Mouse (Mus musculus) urinary bladder, adult 2 months (tissue): ENCODE results near the gene Ifi214. TPM values are rescaled to one million over a fixed set of nuclear protein-coding genes. Genes with fewer than 3 reads are reported as not detected.
"Not testable (repeated sequence)": the region's sequence is repeated elsewhere in the genome, so short reads cannot be mapped to it uniquely, and the experiment has no call there.

Experiments used
- DNase-seq: peaks from one replicate; pipeline ENCODE4 v3.0.0; 2022; ENCODE audit warnings: low spot score
- polyA plus RNA-seq: library from polyadenylated mRNA; depleted of rRNA; stranded (reverse); fragments of >200 nt; gene quantifications from 2 replicates; pipeline ENCODE4 v1.2.3, GENCODE M21; 2012; rRNA removed

Ifi214 gene
- polyA plus RNA-seq, result 0.06 and 0.16 TPM in 2 replicates

DNA sequence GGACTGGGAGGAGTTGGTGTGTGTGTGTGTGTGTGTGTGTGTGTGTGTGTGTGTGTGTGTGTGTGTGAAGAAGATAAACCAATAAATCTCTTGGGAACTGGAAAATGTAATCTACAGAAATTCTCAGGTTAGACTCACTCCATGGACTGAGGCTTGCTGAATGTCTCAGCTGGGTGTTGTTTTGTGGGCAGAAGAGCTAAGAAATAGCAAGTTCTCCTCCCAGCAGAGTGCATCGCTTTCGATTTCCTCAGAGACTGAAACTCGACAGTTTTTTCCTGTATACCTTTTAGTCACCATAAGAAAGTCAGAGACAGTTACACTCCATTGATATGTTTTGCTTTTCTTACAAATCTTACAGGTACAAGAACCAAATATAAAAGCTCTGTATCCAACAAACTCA lies at the start of gene Ifi214:
TSS of gene Ifi214 (minus strand) at position 167 of the 400 bp plus-strand sequence.
- DNase-seq, result not testable (repeated sequence)

DNA sequence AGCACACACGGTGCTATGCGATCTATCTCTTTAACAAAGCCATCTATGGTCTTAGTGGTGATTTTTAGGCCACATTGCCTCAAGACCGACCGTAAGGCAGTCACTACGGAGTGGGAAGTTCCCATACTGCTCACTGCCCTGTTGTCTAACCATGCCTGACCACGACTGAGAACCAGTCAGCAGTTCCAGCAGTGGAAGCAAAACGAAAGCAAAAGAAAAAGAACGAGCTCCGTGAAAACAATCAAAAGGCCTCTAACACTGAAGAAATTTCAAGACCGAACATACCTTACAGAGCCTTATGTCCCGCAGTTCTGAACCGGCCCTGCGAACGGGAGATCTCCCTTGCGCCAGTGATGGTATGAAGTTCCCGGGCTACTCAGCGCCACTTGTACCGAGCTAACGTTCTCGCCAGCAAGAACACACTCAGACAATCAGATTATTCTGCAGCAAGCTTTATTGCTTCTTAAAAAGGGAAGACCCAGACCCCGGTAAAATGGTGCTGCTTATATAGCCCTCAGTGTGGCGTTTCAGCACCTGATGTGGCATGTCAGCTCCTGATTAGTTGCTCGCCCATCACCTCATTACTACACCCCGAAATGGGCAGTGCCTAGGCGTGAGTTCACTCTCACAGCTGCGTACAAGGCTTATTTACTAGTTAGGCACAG lies 44.3 kb upstream of the Ifi214 start:
- DNase-seq, result no peak

DNA sequence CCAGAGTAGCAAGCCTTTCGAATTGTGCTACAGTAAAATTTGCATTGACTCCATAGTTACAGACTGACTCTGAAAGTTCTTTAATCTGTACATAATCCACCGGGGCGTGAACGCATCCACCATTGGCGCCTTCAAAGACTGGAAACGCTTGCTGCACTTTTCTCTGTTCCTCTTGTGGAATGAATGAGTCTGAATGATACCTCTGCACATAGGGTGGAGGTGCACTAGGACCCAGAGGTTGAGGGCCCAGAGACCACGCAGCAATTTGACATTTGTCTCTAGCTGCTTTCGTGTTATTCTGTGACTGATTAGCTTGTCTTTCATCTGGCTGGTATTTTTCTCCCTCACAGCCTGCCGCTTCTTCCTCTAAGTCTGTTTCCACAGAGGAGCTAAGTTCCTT lies 43.3 kb upstream of the Ifi214 start:
- DNase-seq, result no peak

DNA sequence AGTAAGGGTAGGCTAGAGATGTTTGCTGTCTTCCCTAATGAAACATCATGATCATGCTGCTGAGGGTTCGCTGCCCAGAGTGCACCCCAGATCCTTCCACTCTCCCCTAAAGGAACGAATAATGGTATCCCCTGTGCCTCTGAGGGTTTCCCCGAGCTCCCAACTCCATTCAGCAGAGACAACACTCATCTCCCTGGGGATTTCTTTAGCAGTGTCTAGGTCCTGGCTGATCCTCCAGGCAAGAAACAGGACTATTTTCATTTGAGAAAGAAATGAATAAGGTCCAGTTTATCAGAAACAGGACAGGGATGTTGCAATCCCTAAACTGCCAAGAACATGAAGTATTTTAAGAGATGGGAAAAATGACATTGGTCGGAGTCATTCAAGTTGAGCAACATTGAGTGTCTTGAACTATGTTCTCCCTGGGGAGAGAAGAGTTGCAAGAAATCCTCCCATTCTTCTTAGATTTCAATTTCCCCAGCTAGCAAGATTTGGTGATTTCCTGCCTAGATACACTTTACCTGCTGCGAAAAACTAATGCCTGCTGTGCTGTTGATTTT lies 14.8 kb upstream of the Ifi214 start:
- DNase-seq, result not testable (repeated sequence)

DNA sequence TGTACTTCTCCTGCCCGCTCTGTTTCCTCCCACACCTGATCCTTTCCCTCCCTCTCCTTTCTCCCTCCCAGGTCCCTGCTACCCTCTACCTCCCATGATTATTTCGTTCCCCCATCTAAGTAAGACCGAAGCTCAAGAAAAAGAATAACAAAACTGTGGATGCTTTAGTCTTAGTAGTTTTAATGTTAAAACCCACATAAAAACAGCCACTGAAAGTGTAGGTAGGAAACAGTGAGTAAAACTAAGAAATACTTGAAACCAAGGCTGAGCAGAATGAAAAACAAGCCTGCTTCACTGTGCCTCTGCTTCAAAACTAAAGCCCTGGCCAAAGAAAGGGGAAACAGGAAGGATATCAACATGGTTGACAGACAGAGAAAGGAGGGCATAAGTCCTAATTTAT lies 13.0 kb upstream of the Ifi214 start:
- DNase-seq, result not testable (repeated sequence)

DNA sequence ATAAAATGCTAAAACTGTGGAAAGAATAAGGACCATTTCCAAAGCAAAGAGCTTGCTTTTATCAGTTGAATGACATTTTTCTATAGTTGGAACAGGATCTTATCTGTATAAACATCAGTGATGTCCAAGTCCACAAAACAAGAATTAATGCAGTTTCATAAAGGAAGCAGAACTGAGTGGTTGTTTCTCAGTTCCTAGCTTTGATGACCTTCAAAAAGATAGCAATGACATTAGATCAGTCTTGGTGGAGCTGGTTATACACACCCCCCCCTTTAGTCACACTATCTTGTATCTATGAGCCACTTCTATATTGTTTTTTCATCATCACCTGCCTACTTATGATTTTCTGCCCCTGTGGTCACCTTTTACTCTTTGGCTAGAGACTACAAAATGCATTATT lies 14.3 kb downstream of the Ifi214 start:
- no peak for DNase-seq

DNA sequence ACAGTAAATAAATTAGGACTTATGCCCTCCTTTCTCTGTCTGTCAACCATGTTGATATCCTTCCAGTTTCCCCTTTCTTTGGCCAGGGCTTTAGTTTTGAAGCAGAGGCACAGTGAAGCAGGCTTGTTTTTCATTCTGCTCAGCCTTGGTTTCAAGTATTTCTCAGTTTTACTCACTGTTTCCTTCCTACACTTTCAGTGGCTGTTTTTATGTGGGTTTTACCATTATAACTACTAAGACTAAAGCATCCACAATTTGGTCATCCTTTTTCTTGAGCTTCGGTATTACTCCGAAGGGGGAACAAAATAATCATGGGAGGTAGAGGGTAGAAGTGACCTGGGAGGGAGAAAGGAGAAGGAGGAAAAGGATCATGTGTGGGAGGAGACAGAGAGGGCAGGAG lies 25.2 kb downstream of the Ifi214 start:
- not testable (repeated sequence) for DNase-seq

DNA sequence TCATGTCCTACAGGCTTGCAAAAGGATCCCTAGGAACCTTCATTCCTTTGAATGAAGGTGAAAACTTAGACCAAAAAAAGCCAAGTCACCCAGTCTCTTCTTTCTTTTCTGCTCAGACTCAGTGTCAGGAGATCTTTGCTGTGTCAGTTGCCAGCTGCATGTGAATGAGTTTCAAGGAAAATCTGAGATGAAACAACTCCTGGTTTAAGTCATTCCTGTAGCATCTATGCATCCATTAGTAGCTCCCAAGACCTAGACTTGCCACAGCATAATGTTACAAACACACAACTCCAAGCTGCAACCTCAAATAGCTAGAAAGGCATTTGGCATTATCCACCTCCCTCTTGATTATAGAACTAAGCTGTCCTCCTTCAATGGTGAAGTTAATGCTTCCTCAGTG lies 44.3 kb downstream of the Ifi214 start:
- DNase-seq, result not testable (repeated sequence)

DNA sequence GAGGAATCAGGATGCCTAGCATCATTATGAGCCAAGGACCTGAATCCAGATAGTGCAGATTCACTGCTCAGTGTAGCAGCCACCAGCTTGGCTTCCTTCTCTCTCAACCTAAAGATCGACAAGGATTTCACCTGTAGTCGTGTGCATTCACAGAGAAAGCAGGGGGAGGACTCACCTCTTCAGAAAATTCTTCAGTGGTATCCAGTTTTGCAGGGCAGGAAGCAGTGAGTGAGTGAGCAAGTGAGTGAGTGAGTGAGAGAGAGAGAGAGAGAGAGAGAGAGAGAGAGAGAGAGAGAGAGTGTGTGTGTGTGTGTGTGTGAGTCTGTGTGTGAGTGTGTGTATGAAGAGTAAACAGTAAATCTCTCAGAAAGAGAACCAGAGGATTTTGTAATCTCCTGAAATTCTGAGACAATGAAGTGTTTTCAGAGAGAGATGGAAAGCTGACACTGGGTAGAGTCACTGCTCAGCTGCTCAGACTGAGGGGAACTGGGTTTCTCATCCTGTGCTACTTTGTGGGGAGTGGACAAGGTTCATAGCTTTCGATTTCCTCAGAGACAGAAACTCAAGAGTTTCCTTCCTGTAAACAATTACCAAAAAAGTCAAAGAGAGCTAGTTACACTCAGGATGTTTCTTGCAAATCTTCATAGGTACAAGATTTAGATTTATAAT lies 44.8 kb downstream of the Ifi214 start, which contains the start of gene Ifi206:
TSS of gene Ifi206 (minus strand) at position 230 of the 669 bp plus-strand sequence.
- not testable (repeated sequence) for DNase-seq

DNA sequence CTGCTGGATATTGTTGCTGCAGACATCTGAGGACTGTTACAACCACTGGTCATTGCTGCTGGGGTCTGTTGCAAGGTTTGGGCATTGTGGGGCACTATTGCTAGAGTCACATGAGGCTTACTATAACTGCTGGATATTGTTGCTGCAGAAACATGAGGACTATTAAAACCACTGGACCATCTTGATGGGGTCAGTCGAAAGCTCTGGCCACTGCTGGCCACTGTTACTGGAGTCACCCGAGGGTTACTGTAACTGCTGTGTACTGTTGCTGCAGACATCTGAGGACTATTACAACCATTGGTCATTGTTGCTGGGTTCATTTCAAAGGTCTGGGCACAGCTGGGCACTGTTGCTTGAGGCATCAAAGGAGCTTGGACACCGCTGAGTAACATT lies 54.6 kb downstream of the Ifi214 start:
- not testable (repeated sequence) for DNase-seq

DNA sequence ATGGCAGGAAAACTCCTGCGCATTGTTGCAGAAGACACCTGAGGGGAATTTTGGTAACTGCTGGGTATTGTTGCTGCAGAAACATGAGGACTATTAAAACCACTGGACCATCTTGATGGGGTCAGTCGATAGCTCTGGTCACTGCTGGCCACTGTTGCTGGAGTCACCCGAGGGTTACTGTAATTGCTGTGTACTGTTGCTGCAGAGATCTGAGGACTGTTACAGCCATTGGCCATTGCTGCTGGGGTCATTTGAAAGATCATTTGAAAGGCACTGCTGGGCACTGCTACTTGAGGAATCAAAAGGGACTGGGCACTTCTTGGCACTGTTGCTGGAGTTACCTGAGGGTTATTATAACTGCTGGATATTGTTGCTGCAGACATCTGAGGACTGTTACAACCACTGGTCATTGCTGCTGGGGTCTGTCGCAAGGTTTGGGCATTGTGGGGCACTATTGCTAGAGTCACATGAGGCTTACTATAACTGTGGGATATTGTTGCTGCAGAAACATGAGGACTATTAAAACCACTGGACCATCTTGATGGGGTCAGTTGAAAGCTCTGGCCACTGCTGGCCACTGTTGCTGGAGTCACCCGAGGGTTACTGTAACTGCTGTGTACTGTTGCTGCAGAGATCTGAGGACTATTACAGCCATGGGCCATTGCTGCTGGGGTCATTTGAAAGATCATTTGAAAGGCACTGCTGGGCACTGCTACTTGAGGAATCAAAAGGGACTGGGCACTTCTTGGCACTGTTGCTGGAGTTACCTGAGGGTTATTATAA lies 55.2 kb downstream of the Ifi214 start:
- DNase-seq, result not testable (repeated sequence)

Other genes with a start within 250 kb of the Ifi214 start
- 13.7 and 16.6 TPM in 2 replicates for gene Ackr1, start 202.2 kb downstream of the Ifi214 start, polyA plus RNA-seq
- gene Aim2, start 185.1 kb downstream of the Ifi214 start, polyA plus RNA-seq, result 3.7 and 6.6 TPM in 2 replicates
- 34.3 and 36.2 TPM in 2 replicates for gene Cadm3, start 168.3 kb downstream of the Ifi214 start, polyA plus RNA-seq
- 0.65 and 1.1 TPM in 2 replicates for gene Ifi206, start 44.9 kb downstream of the Ifi214 start, polyA plus RNA-seq
- 3.0 and 3.2 TPM in 2 replicates for gene Ifi213, start 63.3 kb upstream of the Ifi214 start, polyA plus RNA-seq
- 1.5 and 1.9 TPM in 2 replicates for gene Ifi209, start 95.0 kb upstream of the Ifi214 start, polyA plus RNA-seq
- gene Ifi208, start 137.7 kb upstream of the Ifi214 start, polyA plus RNA-seq, result 0.07 and 0.12 TPM in 2 replicates
- 9.0 and 11.8 TPM in 2 replicates for gene Ifi207, start 205.8 kb upstream of the Ifi214 start, polyA plus RNA-seq
- 7.9 and 8.0 TPM in 2 replicates for gene Ifi204, start 231.0 kb upstream of the Ifi214 start, polyA plus RNA-seq